Mouse (Mus musculus): ENCODE measurements at regions not wholly inside any gene's neighbourhood (a gene's known extent, or its start where the extent isn't known, plus 50 kb on each side); places are given as distances from the start of the nearest gene placed in this dataset.

GRCm38 (mm10) chr7:129524369-129524915 is 67.2 kb upstream of the Wdr11 start:
- TF ChIP-seq CTCF (IDR thresholded peaks at IDR 0.05; ENCODE audit: borderline replicate concordance, insufficient read depth, low read depth, low read length) (no peak), POLR2A (IDR thresholded peaks at IDR 0.05; ENCODE audit: borderline replicate concordance, insufficient read depth, low read length) (no peak)

Measured in cerebellum, adult 2 months (tissue).